Mouse (Mus musculus) megakaryocyte, embryonic 14.5 days (primary cell): ENCODE data around the gene Cd96. TPM values are rescaled to one million over a fixed set of nuclear protein-coding genes. Genes with fewer than 3 reads are reported as not detected.

Source experiments
- H3K27me3 ChIP-seq: replicated peaks from 2 replicates; pipeline ENCODE3; 2012; ENCODE audit warnings: inconsistent platforms
- H3K36me3 ChIP-seq: replicated peaks from 2 replicates; pipeline ENCODE3; 2012; ENCODE audit warnings: low read length, inconsistent platforms, mixed read lengths
- H3K4me1 ChIP-seq: 2 replicates; pipeline ENCODE4 v1.6.1; 2012; ENCODE audit warnings: inconsistent platforms
- H3K4me3 ChIP-seq: replicated peaks from 2 replicates; pipeline ENCODE3; 2012; ENCODE audit warnings: moderate library complexity, mild to moderate bottlenecking, inconsistent platforms
- H3K9me3 ChIP-seq: 2 replicates; pipeline ENCODE4 v1.6.1; 2012; ENCODE audit warnings: inconsistent platforms
- FLI1 ChIP-seq: IDR thresholded peaks from 2 replicates; pipeline ENCODE4 v1.6.1; 2012; ENCODE audit warnings: low read length, inconsistent platforms, mixed read lengths
- GATA1 ChIP-seq: IDR thresholded peaks from 3 replicates; pipeline ENCODE4 v1.6.1; 2012; ENCODE audit warnings: mixed read lengths, low read length, inconsistent platforms, borderline replicate concordance
- polyA plus RNA-seq: library from polyadenylated mRNA; stranded (reverse); fragments of >175 nt; gene quantifications from 2 replicates; pipeline ENCODE4 v1.2.3, GENCODE M21; 2012; ENCODE audit warnings: low replicate concordance; ENCODE audit not compliant: insufficient read depth

Cd96 gene
- polyA plus RNA-seq, 1 experiment, result 4.8 TPM

GRCm38 (mm10) chr16:45990901-45991676 lies 129.0 kb downstream of the Cd96 start:
- TF ChIP-seq FLI1 (no peak), GATA1 (no peak)
- Histone ChIP-seq H3K36me3 (no peaks in the 10 kb centered on the region), H3K4me3 (no peak overlapping the region), H3K27me3 (no peaks in the 10 kb centered on the region), H3K4me1 (peaks cover 10% of the 10 kb centered on the region; the same call in 1 of the 2 replicates), H3K9me3 (no peaks in the 10 kb centered on the region)

GRCm38 (mm10) chr16:45986236-45986635 lies 133.8 kb downstream of the Cd96 start:
- no peaks in the 10 kb centered on the region for H3K27me3 ChIP-seq
- no peak for TF ChIP-seq FLI1
- no peak for TF ChIP-seq GATA1
- H3K9me3 ChIP-seq, result no peaks in the 10 kb centered on the region
- peaks cover 4% of the 10 kb centered on the region; the same call in 1 of the 2 replicates for H3K4me1 ChIP-seq
- no peaks in the 10 kb centered on the region for H3K36me3 ChIP-seq
- no peak overlapping the region for H3K4me3 ChIP-seq

Other genes with a start within 250 kb of the Cd96 start
- gene Phldb2, start 166.7 kb downstream of the Cd96 start, polyA plus RNA-seq, result 0.04 TPM in 1 of 2 replicates, not detected in the other
- not detected in 2 replicates for gene Plcxd2, start 110.0 kb downstream of the Cd96 start, polyA plus RNA-seq
- gene Gm4737, start 34.8 kb upstream of the Cd96 start, polyA plus RNA-seq, result 26.0 and 30.8 TPM in 2 replicates